Mouse (Mus musculus) embryonic fibroblast, embryonic 13.5 days (primary cell): ENCODE results near the gene Btrc.

ENCODE experiments used
- CTCF ChIP-seq: IDR thresholded peaks from 2 replicates; pipeline ENCODE4 v1.5.1; 2011; ENCODE audit warnings: mild to moderate bottlenecking, control low read depth, low read length, moderate library complexity, borderline replicate concordance; ENCODE audit not compliant: insufficient read depth
- POLR2A ChIP-seq: IDR thresholded peaks from 2 replicates; pipeline ENCODE4 v1.6.1; 2011; ENCODE audit warnings: low read depth, mild to moderate bottlenecking, control low read depth, low read length, moderate library complexity

- TF ChIP-seq CTCF: peak; percentile 35; the same call in 1 of the 2 replicates
- TF ChIP-seq POLR2A: no peak
Measured at GRCm38 (mm10) chr19:45537505-45537904, 174.0 kb downstream of the Btrc start.
